Mouse (Mus musculus) monocyte, adult 5-6 weeks (primary cell): Measurements from ENCODE around the gene Smok3a. TPM values are rescaled to one million over a fixed set of nuclear protein-coding genes. Genes with fewer than 3 reads are reported as not detected.
"Not testable (repeated sequence)": the region's sequence is repeated elsewhere in the genome, so short reads cannot be mapped to it uniquely, and the experiment has no call there.

Experiments used
- ATAC-seq: fragments of 153-309, 156-312 bp; replicated peaks from 2 replicates; pipeline ENCODE4 v1.8.0; 2017; ENCODE audit warnings: mild to moderate bottlenecking; ENCODE audit not compliant: low TSS enrichment, insufficient number of reproducible peaks, severe bottlenecking, poor library complexity, low FRiP score
- total RNA-seq: library from RNA; stranded (forward); fragments of 200-1000, 200-491, 200-594 nt; gene quantifications from 3 replicates; pipeline ENCODE4 v1.2.3, GENCODE M21; 2017

The Smok3a gene
- not detected in 3 replicates for total RNA-seq

GRCm38 (mm10) chr5:138020961-138021479 lies at the start of gene Smok3a, which contains the start of gene Smok3b:
Gene Smok3a, plus strand, starts transcription at chr5:138021261.
Gene Smok3b, plus strand, starts transcription at chr5:138021429.
- ATAC-seq = not testable (repeated sequence)

DNA sequence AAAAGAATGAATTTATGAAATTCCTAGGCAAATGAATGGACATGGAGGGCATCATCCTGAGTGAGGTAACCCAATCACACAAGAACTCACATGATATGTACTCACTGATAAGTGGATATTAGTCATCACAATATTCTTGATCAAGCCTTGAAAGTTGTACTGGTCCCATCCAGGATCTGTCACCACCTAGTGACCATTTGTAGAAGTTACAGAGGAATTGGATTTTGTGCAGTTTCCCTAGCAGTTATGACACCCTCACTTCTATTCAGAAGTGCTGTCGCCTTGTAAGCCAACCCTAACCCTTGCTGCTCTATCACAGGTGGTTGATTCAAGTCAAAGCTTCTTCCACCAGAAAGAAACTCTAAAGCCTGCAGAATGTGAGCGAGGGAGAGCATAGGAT lies 47.9 kb upstream of the Smok3a start:
- ATAC-seq = no peak

GRCm38 (mm10) chr5:137973738-137974137 lies 47.3 kb upstream of the Smok3a start:
- no peak for ATAC-seq

GRCm38 (mm10) chr5:137974724-137975123 lies 46.3 kb upstream of the Smok3a start:
- no peak for ATAC-seq

DNA sequence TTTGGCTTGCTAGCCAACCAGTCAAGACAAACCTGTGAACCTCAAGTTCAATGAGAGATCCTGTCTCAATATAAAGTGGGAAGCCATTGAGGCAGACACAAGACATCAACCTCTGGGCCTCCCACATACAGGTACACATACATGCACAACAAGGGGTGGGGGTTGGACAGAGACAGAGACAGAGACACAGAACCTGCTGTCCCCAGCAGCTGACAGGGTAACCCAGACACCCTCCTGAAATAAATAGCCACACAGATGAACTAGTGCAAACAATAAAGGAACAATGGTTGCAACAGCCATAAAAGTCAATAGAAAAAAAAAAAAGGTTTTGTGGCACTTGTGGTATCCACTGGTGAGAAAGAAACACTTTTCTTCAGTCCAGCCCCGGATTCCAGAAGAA lies 45.6 kb upstream of the Smok3a start:
- no peak for ATAC-seq

- no peak for ATAC-seq
Measured at GRCm38 (mm10) chr5:137977291-137977690, 43.8 kb upstream of the Smok3a start.

- no peak for ATAC-seq
Measured at GRCm38 (mm10) chr5:137979081-137979480, 42.0 kb upstream of the Smok3a start.

DNA sequence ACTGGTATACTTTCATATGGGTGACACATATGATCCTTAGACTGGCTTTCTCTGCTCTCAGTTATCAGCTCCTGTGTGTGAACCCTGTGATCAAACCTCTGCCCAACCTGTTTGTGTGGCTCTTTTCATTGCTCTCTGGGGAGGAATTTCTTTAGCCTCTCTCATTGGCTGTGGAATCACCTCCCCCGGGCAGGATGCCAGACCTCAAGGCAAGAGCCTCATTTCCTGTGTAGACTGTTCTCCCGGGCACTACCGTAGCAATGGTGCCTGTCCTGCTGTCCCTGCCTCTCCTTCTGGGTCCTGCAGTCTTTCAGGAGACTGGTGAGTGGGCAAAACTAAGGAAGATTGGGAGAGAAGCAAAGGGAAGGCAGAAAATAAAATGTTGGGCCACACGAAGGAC lies 39.8 kb upstream of the Smok3a start, which contains the start of gene Azgp1:
Azgp1 (plus strand) TSS at position 221 of the 400 bp plus-strand sequence.
- ATAC-seq = no peak

DNA sequence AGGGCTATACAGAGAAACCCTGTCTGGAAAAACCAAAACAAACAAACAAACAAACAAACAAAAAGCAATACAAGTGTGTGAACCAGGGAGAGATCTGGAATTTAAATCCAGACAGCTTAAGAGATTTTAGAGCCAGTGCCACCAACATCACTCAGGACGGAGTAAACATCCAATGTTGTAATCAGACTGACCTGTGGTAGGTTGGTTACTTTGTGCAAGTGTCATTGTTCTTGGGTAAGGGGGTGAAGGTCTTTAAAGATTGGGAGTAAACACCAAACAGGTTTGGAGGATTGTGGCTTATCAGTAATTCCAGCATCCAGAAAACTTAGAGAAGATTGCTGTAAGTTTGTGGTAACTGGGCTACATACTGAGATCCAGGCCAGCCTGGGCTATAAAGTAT lies 34.7 kb upstream of the Smok3a start:
- no peak for ATAC-seq

DNA sequence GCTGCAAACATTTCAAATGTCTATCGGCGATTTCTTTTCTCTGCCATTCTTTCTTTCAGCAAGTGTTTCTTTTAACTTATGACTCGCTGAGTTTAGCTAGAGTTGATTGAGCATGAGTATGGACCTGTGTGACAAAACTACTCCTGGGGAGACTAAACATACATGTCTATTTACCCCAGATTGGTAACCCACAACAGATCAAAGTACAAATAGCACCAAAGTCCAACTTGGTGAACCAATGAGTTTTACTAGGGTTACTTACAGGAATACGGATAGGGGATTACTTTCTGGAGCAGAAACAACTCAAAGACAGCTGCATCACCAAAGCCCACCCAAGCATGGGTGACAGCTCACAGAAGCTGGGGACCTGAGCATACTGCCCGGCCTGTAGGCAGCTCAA lies 11.6 kb upstream of the Smok3a start:
- no peak for ATAC-seq

GRCm38 (mm10) chr5:138012382-138012781 lies 8.7 kb upstream of the Smok3a start:
- no peak for ATAC-seq

DNA sequence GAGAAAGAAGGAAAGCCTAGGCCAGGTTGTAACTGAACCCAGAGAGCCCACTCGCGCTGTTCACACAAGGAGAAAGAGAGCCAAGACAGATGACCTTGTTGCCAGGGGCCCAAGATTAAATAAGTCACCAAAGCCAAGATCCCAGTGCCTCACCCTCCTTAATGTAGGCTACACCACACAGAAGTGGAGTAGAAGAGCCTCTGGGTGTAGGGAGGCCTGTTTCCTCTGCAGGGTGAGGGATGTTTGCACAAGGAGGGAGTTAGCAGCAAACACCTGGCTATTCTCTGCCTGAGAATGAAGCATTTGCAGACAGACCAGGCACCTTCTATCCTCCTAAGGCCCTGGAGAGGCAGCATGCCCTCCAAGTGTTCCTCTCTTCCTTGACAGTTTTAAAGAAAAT lies 4.5 kb upstream of the Smok3a start:
- no peak for ATAC-seq

DNA sequence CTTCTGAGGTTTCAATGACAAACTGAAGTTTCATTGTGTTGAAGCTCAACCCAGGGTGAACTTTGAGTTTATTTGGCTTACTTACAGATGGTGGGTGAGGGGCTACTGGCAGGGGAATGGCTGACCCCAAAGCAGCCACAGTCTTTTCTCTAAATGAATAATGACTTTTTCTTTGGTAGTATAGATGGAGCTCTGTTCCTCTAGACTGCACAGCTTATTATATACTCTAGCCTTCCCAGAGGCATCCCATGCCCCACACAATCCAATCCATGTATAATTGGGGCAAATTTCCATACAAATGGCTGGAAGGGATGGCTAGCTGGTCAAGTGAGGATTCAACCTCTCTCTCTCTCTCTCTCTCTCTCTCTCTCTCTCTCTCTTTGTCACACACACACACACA lies 4.1 kb upstream of the Smok3a start:
- ATAC-seq = no peak

DNA sequence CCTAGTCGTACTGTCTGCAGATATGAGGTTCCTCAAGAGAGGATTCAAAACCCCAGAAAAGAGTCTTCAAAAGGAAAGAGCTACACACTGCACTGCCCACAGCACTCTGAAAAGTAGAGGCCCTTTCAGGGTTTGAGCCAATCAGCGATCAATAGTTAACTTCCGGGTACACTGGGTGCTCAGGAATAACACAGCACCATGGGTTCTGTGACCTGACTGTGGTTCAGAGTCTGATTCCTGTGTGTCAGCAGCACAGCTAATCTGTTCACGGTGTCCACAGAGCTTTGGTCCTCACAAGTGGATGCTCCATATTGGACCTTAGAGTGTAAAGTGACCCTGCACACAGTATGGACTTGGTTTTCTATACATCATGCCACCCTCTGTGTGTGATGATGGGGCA lies 1.5 kb upstream of the Smok3a start:
- ATAC-seq = not testable (repeated sequence)

- not testable (repeated sequence) for ATAC-seq
Measured at GRCm38 (mm10) chr5:138052894-138053293, 31.8 kb downstream of the Smok3a start, which contains the start of gene Smok3c. Gene Smok3c, plus strand, starts transcription at chr5:138053194.

GRCm38 (mm10) chr5:138073803-138074202 lies 52.7 kb downstream of the Smok3a start:
- no peak for ATAC-seq

DNA sequence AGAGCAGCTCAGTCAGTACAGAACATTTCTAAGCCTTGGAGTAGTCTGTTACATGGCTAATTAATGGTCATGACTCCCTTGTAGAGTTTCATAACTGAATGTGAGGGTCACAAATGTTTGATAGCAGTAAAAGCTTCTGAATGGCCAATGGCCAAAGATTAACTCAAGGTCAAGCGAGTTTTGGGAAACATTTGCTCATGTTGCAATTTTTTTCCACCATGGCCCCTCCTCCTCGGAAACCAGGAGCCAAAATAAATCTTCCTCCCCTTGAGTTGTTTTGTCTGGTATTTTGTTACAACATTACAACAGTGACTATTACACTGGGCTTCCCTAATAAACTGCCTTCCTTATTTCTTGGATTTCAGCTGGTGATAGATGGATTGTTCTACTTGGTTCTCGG lies 54.6 kb downstream of the Smok3a start:
- ATAC-seq = no peak

- ATAC-seq = no peak
Measured at GRCm38 (mm10) chr5:138076148-138076547, 55.1 kb downstream of the Smok3a start.

DNA sequence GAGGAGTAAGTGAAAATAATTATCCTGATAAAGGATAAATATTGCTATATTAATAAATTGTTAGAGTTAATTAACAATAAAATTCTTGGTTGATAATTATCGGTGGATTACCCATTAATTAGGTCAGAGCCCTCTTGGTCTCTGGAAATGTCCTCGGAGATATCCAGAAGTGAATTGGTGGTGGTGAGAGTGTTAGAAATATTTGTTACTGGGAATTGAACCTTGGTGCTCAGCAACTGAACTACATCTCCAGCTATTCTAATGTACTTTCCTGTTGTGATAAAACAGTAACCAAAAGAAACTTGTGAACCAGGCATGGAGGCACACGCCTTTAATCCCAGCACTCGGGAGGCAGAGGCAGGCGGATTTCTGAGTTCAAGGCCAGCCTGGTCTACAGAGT lies 59.4 kb downstream of the Smok3a start:
- ATAC-seq = no peak

DNA sequence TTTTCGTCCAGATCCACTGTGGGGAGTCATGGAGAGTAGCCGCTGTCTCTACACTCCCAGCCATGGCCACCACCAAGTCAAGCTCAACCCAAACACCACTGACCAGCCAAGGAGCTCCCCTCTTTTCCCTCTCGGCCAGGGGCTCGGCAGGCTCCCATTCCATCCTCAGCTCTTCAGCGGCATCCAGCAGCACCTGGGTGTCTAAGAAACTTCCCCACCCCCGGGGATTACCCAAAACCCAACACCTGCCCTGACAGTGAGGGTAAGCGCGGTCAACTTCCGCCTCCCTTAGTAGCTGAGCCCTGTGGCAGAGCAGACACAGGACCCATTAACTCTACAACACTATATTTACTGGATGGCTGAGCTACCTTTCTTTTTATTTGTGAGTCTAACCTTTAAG lies 60.4 kb downstream of the Smok3a start:
- no peak for ATAC-seq

DNA sequence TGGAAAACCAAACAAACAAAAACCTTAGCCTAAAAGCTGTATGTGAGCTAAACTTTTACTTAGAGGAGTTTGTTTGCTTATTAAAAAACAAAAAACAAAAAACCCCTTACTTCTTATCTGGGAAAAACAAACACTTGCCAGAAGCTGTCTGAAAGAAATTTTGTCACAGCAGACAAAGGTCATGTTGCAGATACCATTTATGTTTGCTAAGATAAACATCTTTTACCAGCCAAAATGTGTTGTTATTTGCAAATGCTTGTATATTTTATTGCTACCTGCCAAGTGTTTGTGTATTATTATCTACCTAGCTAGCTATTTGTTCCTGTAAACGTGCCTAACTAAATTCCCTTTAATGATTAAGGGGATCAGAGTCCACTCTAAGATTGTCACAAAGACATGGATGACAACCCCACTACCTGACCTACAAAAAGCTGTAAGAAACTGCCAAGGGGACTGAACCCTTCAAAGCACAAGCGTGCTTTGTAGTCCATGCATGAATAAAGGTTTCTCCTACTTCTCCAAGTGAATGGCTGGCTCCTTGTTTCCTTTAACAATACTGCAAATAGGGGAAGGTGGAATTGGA lies 62.3 kb downstream of the Smok3a start:
- no peak for ATAC-seq
